Mouse (Mus musculus): ENCODE results near the gene Parvb.

Parvb gene

DNA sequence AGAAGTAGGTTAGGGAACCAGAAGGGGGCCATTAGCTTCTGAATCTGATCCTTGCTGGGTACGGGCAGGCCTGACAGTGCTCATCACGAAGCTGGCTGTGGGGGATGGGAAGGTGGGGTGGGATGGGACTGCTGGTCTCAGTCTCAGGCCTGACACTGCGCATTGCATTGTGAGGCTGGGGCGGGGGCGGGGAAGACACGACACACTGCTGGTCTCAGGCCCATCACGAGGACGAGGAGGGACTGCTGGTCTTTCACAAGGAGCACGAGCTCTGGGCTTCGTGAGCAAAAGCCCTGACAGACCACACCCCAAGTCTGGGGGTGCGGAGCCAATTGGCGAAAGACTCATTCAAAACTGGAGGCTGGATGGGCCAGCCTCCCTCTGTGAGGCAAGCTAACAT, 93.9 kb downstream of the Parvb start:
- DNase-seq = no peak

DNA sequence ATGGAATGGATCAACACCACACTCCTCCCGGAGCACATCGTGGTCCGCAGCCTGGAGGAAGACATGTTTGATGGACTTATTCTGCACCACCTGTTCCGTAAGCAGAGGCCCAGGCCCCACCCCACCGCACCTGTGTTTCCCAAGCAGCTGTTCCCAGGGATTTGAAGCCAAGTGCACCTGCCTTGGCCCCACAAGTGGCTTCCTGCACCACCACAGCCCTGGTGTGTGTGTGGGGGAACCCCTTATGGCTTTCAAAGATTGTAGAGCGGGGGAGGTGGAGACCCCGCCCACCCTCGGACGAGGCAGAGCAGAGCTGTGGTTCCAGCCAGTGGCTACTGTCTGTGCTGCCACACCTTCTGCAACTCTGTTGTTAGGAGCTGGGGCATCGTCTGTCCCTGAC, 97.0 kb downstream of the Parvb start:
- peak; percentile 38 for DNase-seq

DNA sequence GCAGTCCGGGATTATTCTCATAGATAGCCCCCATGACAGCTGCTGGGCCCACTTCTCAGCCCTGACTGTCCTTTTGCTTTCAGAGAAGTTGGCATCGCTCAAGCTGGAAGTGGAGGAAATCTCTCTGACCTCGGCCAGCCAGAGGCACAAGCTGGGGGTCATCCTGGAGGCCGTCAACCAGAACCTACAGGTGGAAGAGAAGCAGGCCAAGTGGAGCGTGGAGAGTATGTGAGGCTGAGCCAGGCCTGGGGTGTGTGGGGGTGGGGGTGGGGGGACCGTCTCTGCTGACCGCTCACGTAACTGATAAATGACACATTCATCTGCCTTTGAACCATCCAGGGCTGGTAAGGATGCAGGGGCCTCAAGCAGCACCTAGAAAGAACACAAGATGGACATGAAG, 98.1 kb downstream of the Parvb start:
- no peak for DNase-seq

DNA sequence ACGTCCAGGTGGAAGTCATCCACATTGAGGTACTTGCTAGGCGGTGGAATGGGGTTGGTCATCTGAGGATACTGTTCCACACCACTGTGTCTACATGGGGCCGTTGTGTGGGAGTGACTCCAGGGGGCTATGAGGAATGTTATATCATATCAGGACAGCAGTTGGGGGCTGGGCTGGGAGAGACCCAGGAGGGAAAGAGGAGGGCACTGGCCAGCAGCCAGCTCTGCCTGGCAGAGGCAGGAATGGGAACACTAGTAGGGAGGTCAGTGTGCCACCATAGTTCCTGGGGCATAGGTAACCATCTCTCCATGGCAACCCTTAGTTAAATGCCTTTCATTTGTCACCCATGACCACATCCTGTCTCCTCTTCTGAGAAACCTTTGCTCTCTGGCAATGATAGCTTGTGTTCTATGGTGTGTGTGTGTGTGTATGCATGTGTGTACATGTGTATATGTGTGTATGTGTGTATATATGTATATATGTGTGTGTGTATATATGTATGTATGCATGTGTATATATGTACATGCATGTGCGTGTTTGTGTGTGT, 99.3 kb downstream of the Parvb start:
- DNase-seq = no peak

DNA sequence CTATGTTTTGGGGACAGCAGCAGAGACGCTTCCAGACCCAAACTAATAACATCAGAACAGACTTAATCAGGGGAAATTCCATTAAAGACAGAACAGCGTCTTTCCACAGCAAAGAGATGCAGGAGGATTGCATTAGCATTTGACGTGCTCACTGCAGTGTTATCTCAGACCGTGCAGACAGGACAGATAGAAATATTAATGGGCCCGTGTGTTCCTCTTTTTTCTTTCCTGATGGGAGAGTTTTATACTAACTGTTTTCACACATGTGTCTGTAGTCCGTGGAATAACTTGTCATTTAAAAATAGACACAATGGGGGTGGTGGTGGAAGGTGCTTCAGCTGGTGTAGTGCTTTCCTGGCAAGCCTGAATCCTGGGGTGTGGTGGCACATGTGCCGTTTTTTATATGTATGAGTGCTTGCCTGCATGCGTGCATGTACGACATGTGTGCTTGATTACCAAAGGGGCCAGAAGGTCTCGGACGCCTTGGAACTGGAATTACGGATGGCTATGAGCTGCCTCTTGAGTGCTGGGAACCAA, 104.5 kb downstream of the Parvb start:
- DNase-seq = no peak

DNA sequence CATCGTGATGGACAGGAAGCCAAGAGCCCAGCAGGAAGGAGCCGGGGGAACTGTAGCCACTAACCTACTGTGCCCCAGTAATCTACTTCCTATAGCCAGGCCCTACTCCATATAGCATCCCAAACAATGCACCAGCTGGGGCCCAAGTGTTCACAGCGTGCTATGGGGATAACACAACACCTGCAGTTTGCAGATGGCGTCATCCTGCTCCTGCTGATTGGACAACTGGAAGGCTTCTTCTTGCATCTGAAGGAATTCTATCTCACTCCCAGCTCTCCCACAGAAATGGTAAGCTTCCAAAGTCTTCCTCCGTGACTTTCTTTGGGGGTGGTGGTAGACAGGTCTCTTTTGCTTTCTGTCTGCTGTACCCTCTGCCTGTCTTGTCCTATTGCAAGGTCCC, 105.8 kb downstream of the Parvb start:
- DNase-seq = no peak

DNA sequence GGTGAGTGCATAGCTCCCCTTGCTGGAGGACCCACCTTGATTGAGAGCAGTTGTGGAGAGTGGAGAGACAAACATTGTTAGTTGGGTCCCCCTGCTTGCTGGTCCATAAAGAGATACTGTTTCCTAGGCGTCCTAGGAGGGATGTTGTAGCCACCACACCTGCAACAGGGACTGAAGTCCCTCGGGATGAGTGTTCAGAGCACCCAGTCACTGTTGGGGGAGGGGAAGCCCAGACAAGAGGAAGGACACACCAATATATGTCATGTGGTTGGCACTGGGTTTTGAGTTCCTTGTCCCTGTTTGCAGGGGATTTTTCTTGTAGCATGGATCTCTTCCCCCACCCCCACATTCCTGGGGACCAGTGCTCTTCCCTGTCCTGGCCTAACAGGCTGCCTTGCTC, 109.1 kb downstream of the Parvb start:
- no peak for DNase-seq

DNA sequence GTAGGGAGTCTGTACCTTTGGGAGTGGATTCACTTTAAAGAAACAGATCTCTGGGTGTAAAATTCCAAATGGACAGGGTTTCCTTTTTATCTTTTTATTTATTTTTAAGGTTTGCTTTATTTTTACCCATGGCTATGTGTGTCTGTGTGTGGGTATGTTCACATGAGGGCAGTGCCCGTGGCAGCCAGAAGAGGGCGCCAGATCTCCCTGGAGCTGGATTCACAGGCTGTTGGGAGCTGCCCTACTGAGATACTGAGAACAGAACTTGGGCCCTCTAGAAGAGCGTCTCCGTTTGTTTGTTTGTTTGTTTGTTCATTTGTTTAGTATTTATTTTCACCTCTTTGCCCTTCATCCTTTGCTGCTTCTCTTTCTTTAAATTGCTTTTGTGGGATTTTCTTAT, 116.9 kb downstream of the Parvb start:
- DNase-seq = no peak

DNA sequence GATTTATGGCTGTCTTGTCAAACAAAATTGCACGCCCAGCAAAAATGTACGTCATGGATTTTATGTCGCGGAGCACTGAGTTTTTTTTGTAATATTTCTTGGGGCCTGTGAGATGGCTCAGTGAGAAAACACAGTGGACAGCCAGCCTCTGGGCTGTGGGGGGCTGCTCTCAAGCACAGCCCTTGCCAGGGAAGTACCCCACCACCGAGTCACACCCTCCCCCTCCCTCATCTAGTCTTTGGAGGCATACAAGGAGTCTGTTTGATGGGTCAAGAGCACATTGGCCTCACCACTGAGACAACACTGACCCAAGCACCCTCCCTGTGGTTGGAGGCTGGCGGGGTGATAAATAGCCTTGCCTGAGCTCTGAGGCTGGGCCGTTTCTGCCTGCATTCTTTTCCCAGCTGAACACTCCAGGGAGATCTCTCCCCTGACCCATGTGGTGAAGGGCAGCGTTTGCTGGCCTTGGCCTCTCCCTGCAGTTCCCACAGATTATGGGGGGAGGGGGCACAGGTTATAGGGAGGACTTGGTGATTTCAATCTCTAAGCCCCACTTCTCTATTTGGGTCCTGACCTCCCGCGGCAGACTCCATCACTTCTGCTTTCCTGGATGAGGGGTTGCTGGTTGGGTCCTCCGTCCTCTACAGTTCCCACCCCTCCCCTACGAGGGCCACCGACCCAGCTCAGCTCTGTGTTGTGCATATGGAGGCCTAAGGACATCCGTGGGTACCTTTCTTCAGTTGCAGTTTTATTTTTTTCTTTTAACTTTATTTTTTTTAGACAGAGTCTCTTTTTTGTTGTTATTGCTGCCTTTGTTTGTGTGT, 118.3 kb downstream of the Parvb start:
- no peak for DNase-seq

DNA sequence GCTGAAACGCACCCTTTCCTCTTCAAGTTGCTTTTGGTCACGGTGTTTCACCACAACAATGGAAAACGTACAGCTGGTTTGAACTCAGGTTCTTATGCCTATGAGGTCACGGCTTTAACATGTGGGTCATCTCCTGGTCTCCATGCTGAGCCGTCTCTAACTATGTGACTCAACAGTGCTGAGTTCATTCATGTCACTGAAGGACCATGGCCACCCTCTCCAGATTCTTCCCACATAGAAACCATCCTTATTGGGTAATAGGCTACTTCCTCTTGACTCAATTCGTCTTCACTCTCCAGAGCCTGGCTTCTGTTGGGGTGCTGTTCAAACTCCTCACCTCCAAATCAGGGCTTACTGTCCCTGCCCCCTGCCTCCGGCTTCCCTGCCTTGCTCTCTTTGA, 119.5 kb downstream of the Parvb start:
- DNase-seq = no peak

DNA sequence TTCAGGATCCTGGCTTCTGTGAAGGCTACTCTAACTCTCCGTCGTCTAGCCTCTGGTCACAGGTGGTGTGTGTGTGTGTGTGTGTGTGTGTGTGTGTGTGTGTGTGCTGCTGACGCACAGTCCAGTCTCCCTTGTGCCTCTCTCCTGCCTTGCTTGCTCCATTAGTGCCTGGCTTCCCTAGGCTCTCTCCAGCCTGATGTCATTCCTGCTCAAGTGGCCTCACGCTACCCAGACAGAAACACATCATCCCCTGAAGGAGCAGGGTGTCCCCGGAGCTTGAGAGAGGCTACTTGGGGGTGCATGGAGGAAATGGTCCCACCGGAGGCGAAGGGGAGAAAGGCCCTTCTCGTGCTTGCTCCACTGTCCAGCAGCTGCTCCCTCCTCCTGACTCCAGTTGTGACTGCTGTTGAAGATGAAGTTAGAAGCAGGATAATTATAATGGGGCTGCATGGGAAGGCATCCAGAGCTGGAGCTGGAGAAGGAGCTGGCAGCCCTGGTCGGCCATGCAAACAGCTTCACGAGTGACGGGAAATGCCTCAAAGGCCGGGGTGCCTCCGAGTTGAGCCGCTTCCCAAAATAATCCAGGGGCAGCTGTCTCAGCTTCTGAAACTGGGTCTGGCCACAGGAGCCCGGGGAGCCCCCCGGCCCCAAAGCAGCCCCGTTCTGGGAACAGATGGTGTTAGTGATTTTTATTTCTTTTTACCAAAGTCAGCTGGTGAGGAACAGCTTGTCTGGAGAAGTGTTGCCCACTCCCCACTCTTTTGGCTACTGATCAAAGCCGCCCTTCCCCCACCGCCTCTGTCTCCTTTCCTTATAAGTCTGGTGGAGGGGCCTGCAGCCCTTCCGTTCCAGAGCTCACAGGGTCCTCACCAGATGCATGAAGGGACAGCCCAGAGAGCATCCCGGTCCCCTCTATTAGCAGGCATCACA, 120.3 kb downstream of the Parvb start:
- DNase-seq = no peak

DNA sequence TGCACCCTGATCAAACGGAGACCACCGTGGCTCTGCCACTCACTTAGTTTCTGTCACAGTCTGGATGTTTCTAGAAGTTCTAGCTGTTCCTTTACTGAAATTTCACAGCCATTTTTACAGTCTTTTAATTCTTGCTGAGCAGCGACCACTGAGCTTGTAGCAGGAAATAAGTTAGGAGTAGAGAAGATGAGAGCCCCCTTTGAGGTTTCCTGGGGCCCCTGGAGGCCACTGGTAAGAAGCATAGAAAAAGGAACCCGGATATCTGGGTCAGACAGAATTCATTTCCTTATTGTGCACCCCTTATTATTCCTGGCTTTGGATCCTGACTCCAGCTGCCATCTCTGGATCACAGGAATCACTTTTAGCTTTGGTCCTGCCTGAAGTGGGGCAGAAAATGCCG, 123.2 kb downstream of the Parvb start:
- DNase-seq = peak; percentile 44

DNA sequence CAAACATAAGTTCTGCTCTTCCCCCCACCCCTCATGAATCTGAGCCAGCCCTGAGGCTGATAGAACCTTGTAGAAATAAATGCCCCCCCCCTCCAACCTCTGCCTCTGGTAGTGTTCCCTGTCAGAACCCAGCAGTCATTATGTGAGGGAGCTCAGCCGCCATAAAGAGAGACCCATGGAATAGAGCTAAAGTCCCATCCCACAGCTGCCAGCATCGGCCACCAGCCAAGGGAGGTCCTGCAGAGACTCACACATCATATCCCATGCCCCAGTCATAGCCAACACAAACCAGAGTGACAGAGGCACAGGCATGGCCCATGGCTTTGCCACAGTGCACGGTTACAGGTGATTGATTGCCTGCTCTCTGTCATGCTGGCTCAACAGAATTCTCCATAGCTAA, 132.9 kb downstream of the Parvb start:
- DNase-seq = no peak
